Mouse (Mus musculus) neutrophil, adult 5-6 weeks (primary cell): ENCODE measurements around the gene Sprr2a2. TPM values are rescaled to one million over a fixed set of nuclear protein-coding genes. Genes with fewer than 3 reads are reported as not detected.
A peak's percentile ranks its signal among the peaks of the same experiment; 100 is the strongest.
"Not testable (repeated sequence)": the region's sequence is repeated elsewhere in the genome, so short reads cannot be mapped to it uniquely, and the experiment has no call there.

ENCODE experiments used
- ATAC-seq: fragments of 151-379, 151-347 bp; 2 replicates; pipeline ENCODE4 v1.8.0; 2017; ENCODE audit warnings: mild to moderate bottlenecking, moderate TSS enrichment; ENCODE audit not compliant: insufficient number of reproducible peaks, poor library complexity, low FRiP score, severe bottlenecking; ENCODE audit errors: extremely low read depth
- total RNA-seq: library from RNA; stranded (forward); fragments of 200-1000 nt; gene quantifications from 2 replicates; pipeline ENCODE4 v1.2.3, GENCODE M21; 2017

Sprr2a2 gene
- 0.12 TPM in 1 of 2 replicates, not detected in the other for total RNA-seq

DNA sequence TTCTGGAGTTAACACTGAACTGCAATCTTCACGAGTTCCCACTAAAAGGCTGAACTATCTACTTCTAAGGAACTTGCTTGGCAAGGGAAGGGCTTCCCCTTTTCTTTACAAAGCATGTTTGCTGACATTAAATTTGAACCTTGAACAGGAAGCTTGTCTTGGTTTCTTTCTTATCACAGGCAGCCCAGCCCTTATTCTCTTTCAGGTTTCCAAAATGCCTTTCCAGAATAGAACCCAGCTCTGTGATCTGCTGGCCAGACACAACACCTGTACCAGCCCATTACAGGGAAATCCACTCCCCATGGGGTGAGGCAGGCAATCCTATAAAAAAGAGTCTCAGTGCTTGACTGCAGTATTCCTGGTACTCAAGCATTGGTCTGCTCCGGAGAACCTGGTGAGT lies at the start of gene Sprr2a2, which contains the start of gene Sprr2a1:
Sprr2a2 (plus strand) TSS at position 352 of the 400 bp plus-strand sequence.
Sprr2a1 (plus strand) TSS at position 231 of the 400 bp plus-strand sequence.
- ATAC-seq = not testable (repeated sequence)

DNA sequence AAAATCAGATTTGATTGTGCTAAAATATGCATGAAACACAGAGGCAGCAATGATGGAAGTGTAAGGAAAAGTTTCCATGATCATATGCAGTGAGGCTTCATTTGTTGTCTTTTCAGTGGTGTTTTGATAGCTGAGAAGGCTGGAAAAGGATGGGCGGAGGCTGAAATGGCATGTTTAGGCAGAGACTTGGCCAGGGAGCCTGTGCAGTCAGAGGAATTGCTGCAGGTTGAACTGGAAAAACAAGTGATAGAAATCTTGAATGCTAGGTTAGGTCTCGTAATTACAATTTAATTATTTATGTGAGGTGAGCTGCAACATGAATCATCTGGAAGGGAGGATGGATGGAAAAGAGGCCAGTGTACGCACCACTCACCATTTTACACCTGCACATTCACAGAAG lies 45.9 kb upstream of the Sprr2a2 start:
- ATAC-seq = no peak

DNA sequence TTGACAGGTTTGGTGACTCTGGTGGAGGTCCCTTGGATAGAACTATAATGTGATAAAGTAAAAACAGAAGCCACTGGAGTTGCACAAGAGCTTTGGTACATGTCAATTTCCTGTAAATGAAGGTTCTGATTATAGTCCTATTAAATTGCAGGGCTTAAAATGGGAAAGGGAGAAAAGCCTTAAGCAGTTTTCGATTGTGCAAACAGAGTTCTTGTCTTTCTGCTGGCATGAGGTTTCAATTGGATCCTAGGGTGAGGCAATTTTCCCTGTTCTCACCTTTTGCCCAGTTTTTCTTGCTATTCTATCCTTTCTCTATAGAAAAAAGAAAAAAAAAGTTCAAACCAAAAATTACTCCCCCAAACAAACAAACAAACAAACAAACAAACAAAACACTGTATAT lies 38.8 kb upstream of the Sprr2a2 start:
- no peak for ATAC-seq

DNA sequence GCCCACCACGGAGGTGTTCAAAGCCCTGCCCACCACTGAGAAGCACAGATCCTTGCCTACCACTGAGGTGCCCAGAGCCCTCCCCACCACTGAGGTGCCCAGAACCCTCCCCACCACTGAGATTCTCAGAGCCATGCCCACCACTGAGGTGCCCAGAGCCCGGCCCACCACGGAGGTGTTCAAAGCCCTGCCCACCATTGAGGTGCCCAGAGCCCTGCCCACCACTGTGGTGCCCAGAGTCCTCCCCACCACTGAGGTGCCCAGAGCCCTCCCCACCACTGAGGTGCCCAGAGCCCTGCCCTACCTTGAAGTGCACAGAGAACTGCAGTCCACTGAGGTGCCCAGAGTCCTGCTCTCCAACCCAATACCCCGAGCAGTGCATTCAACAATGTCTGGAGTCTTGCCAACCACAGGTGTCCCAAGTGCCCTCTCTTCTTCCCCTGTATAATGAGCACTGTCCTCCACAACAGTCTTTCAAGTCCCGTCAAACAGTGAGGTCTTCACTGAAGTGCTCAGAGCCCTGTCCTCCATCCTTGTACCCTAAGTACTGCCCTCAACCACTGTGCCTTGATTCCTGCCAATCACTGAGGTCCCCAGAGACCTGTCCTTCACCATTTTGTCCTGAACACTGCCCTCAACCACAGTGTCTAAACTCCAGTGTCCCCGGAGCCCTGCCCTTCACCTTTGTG lies 20.1 kb upstream of the Sprr2a2 start:
- no peak for ATAC-seq

DNA sequence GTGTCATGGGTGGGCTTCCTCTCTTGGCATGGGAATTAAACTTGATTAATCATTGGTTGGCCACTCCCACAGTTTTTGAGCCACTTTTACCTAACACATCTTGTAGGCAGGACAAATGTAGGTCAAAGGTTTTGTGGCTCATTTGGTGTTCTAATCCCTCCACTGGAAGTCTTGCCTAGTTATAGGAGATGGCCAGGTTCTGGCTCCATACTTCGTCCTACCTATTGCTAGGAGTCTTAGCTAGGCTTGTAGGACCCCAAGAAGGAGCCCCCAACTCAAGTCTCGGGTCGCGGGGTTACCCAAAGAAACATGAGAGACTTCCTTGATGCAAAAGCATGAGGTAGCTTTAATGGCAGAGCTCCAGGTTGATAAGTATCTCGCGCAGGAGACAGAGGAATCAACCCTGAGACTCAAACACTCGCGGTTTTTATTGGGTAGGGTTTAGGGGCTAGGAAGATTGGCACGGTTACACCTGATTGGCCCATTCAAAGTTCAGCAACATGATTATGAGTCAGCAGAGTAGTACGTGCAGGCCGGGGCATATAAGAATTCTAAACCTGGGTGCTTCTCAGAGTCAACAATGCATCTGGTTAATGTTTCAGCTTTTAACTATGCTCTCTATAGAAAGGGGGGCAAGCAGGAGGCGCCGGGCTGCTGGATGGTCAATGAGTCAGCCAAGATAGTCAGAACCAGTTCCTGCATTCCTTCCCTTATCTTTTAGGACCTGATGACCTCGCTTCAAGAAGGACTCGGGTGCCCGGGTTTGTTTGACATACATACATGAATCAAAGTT lies 4.4 kb upstream of the Sprr2a2 start:
- ATAC-seq = not testable (repeated sequence)

DNA sequence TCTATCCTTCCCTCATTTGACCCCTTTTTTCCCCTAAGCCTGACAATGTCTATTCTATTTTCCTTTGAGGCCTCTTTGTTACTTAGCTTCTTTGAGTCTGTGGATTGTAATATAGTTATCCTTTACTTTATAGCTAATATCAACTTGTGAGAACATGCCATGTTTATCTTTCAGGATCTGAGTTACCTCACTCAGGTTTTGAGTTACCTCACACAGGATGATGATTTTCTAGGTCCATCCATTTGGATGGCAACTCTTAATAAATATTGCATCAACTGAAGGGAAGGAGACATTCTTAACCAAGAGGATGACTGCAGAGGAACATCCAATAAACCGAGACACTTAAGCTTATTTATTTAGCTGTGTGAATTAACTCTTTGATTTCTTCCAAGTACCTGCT lies 3.7 kb upstream of the Sprr2a2 start:
- ATAC-seq = not testable (repeated sequence)

DNA sequence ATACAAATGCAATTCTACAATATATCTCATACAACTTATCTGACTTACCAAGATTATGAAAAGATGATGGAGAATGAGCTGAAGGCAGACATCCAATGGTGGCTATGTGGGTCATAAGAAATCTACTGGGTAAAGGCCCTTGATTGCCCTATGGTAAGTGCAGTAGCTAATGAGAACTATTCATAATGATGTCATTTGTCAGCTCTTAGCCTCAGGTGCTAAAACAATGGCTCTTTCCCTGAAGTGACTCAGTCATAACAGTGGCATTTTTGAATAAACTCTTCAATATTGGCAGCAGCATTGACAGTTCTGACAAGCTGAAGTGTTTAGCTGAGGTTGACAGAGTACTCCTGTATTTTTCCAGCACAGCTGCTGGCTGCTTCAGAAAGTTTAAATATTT lies 2.1 kb upstream of the Sprr2a2 start:
- not testable (repeated sequence) for ATAC-seq

DNA sequence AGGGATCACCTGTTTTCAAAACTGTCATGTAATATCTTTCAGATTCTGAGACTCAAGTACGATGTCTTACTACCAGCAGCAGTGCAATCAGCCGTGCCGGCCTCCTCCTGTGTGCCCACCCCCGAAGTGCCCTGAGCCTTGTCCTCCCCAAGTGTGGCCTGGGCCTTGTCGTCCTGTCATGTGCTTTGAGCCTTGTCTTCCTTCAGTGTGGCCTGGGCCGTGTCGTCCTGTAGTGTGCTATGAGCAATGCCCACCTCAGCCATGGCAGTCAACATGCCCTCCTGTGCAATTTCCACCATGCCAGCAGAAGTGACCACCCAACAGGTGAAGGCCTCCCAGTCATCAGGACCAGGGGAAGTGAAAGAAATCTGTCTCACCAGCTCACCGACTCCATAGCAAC lies 3.3 kb downstream of the Sprr2a2 start:
- peak; percentile 42; the same call in 1 of the 2 replicates for ATAC-seq

DNA sequence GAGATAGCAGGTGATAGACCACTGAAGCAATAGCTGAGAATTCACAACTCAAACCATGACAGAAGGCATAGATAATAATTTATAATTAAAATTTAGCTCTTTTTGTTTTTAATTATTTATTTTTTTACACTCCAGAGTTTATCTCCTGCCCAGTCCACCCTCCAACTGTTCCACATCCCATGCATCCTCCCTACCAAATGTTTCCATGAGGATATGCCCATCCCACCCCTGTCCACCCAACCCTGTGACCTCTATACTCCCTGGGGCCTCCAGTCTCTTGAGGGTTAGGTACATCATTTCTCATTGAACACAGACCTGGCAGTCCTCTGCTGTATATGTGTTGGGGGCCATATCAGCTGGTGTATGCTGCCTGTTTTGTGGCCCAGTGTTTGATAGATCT lies 8.0 kb downstream of the Sprr2a2 start:
- not testable (repeated sequence) for ATAC-seq

DNA sequence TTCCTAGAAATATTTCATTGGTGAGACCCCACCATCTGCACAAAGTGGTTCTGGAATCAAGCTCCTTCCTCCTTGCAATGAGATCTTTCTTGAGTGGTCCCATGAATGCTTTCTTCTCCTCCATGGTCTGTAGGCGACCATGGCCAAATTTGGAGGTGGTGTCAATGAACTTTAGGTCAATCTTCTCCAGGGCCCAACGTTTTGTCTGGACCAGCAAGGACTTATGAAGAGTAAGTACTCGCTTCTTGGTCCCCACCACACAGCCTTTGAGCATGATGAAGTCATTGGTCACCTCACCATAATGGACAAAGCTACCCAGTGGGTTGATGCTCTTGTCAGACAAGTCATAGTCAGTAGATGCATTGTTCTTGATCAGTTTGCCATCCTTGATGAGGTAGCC lies 11.7 kb downstream of the Sprr2a2 start:
- ATAC-seq = not testable (repeated sequence)

DNA sequence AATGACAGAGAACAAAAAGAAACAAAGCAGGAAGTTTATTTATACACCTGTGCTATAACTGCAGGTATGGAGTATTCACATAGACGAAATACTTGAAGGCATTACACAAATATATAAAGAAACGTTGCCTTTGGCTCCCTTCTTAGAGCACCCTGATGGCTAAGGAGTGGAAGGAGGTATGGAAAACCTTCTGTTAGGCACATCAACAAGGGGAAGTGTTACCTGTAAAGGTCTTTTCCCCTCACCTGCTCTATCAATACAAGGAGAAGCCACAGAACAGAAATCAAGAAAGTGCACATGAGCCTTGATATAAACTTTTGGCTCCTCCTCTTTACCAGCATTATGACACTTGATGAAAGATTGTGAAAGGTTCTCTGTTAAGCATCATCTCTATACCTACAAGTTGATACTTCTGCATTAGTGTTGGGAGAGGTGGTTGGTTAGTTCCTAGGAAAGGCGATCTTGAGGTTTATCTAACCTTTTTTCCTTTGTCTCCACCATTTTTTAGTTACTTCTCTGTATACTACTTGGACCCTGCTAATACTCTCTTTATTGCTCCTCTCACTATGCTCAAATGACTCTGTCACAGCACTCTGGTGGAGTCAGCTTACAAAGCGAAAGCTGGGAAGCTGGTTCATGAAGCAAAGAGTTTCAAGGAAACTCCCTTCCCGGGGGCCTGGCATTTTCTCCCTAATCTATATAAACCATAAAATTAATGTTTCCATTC lies 20.9 kb downstream of the Sprr2a2 start:
- ATAC-seq = peak; percentile 34; the same call in 1 of the 2 replicates

DNA sequence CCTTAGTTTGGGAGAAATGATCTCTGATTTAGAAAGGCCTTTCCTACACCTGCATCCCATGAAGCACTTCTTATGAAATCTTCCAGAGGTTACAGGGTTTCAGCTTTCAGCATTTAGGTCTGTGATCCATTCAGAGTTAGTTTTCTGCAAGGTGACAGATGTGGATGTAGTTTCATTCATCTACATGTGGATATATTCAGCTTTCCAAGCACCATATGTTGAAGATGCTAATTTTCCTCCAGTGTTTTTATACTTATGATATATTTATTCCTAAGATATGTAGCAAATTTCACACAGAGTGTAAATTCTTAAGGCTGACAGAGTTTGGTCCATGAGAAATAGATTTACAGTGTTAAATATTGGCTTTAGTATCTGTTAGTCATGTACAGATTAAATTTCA lies 23.0 kb downstream of the Sprr2a2 start:
- not testable (repeated sequence) for ATAC-seq

DNA sequence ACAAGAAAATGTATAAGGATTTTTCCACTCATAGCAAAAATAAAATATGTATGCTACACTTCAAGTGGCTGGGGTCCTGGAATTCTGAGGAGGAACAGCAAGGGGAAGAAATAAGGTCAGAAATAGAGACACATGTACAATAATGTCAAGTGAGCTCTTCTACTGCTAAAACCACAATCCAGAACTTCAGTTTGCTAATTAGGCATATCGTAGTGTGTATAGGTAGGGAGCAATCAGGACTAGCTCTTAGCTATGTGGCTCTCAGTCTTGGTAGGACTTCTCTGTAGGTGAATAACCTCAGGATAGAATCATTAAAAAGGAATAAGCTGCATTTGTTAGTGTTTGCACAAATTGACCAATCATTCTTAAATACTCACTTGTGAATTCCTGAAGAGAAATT lies 23.5 kb downstream of the Sprr2a2 start:
- not testable (repeated sequence) for ATAC-seq

DNA sequence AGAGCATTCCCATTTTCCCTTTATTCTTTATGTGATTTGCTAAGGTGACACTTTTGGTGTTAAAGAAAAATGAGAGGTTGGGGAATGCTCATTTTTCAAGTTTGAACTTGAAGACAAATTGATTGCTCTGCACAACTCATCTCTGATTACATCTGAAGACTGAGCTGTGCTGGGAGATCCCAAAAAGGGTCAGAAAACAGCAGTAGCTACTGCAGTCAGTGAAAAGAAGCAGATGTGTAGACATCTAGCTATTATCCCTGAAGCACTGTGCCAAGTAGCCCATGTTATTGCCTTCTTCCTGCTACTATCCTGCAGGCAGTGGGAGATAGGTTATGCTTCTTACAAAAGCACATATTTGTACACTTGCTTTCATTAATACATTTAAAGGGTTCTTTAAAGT lies 29.1 kb downstream of the Sprr2a2 start:
- not testable (repeated sequence) for ATAC-seq

DNA sequence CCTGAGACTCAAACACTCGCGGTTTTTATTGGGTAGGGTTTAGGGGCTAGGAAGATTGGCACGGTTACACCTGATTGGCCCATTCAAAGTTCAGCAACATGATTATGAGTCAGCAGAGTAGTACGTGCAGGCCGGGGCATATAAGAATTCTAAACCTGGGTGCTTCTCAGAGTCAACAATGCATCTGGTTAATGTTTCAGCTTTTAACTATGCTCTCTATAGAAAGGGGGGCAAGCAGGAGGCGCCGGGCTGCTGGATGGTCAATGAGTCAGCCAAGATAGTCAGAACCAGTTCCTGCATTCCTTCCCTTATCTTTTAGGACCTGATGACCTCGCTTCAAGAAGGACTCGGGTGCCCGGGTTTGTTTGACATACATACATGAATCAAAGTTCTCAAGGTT lies 30.5 kb downstream of the Sprr2a2 start:
- not testable (repeated sequence) for ATAC-seq

DNA sequence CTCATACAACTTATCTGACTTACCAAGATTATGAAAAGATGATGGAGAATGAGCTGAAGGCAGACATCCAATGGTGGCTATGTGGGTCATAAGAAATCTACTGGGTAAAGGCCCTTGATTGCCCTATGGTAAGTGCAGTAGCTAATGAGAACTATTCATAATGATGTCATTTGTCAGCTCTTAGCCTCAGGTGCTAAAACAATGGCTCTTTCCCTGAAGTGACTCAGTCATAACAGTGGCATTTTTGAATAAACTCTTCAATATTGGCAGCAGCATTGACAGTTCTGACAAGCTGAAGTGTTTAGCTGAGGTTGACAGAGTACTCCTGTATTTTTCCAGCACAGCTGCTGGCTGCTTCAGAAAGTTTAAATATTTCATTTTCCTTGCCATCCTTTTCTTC lies 32.8 kb downstream of the Sprr2a2 start:
- not testable (repeated sequence) for ATAC-seq

DNA sequence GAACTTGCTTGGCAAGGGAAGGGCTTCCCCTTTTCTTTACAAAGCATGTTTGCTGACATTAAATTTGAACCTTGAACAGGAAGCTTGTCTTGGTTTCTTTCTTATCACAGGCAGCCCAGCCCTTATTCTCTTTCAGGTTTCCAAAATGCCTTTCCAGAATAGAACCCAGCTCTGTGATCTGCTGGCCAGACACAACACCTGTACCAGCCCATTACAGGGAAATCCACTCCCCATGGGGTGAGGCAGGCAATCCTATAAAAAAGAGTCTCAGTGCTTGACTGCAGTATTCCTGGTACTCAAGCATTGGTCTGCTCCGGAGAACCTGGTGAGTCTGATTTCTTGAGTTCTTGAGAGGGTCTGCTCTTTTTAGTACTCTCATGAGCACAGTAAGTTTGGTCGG lies 34.7 kb downstream of the Sprr2a2 start:
- ATAC-seq = not testable (repeated sequence)

DNA sequence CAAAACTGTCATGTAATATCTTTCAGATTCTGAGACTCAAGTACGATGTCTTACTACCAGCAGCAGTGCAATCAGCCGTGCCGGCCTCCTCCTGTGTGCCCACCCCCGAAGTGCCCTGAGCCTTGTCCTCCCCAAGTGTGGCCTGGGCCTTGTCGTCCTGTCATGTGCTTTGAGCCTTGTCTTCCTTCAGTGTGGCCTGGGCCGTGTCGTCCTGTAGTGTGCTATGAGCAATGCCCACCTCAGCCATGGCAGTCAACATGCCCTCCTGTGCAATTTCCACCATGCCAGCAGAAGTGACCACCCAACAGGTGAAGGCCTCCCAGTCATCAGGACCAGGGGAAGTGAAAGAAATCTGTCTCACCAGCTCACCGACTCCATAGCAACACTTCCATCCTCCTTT lies 38.1 kb downstream of the Sprr2a2 start:
- peak; percentile 28 for ATAC-seq

DNA sequence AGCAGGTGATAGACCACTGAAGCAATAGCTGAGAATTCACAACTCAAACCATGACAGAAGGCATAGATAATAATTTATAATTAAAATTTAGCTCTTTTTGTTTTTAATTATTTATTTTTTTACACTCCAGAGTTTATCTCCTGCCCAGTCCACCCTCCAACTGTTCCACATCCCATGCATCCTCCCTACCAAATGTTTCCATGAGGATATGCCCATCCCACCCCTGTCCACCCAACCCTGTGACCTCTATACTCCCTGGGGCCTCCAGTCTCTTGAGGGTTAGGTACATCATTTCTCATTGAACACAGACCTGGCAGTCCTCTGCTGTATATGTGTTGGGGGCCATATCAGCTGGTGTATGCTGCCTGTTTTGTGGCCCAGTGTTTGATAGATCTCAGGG lies 42.8 kb downstream of the Sprr2a2 start:
- ATAC-seq = not testable (repeated sequence)
